Mouse (Mus musculus) layer of hippocampus, adult 11-12 months (tissue): ENCODE measurements around the gene Rhbdf2.

Source experiments
- DNase-seq: peaks from one replicate; pipeline ENCODE4 v3.0.0; 2022; ENCODE audit warnings: low spot score

The Rhbdf2 gene

DNA sequence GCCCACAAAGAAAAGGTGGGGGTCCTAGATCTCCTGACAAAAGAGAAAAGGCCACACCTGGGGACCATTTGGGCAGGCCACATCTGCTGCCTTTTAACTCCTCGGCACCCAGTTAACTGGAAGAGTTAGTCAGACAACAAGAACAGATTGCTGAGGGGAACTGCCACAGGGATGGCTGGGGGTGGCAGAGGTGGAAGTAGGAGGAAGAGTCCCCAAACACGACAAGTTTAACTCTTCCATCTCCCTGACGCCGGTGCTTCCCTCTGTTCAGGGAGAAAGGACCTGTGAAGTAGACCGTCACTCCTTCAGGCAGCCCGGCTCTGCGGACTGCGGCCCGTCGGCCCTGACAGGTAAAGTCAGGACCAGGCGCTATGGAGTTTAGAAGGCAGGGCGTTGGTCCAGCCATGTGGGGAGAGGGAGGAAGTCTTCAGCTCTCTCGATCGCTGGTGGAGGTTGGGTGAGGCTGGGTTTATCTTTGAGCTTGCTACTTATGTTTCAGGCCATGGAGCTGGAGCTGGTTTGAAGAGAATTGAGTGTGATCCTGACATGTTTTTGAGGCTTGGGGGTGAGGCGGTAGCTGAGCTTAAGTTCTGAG lies 32.3 kb upstream of the Rhbdf2 start:
- no peak for DNase-seq

DNA sequence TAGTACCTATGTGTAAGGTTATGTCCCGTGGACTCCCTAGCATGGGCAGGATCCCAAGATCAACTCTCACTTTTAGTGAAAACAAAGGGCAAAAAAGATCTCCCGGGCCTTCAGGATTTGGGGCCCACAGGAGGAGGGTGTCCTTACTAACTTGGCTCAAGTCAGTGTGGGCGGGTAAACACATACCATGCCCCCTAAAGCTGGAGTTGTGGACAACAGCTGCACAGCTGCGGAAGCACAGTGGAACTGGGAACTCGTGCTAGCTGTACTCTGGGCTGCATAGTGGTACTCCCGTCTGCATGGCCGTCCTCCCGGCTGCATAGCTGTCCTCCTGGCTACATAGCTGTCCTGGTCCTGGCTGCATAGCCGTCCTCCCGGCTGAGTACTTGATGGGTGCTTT lies 31.4 kb upstream of the Rhbdf2 start:
- no peak for DNase-seq

DNA sequence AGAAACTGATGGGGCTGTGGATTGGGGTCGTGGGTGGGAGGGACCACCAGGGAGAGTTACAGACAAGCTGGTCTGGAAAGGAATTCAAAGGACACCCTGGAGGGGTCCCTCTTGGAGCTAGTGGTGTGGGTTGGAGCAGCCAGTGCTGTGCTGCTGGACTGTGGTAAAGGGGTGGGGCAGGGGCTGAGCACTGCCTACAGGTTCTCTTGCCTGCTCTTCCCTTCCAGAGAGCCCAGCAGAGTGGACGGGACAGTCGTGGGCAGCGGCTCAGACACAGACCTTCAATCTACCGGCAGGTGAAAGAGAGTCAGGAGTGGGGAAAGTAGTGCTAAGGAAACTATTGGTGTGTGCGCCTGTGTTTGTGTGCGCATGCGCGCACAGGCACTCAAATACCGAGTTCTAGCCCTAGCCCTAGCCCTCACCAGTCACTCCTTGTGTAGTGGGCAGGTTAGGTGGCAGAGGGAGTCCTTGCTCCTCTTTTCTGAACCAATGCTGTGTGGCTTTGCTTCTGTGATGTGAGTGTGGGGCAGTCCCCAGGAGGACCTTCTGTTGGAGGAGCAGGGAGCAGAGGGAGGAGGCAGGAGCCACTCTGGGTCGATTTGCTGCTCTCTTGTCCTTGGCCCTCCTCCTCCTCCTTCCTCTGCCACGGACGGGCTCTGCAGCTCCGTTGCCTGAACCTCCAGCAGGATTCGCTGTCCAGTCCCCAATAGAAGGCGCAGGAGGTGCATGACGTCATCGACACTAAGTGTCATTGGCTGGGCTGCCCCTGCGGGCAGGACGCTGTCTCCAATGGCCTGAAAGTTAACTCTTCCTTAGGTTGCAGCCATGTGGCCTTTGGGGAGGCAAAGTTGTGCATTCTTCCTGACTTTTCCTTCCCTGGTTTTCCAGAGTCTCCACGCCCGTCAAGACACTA lies 30.7 kb upstream of the Rhbdf2 start:
- DNase-seq, result peak; percentile 91

DNA sequence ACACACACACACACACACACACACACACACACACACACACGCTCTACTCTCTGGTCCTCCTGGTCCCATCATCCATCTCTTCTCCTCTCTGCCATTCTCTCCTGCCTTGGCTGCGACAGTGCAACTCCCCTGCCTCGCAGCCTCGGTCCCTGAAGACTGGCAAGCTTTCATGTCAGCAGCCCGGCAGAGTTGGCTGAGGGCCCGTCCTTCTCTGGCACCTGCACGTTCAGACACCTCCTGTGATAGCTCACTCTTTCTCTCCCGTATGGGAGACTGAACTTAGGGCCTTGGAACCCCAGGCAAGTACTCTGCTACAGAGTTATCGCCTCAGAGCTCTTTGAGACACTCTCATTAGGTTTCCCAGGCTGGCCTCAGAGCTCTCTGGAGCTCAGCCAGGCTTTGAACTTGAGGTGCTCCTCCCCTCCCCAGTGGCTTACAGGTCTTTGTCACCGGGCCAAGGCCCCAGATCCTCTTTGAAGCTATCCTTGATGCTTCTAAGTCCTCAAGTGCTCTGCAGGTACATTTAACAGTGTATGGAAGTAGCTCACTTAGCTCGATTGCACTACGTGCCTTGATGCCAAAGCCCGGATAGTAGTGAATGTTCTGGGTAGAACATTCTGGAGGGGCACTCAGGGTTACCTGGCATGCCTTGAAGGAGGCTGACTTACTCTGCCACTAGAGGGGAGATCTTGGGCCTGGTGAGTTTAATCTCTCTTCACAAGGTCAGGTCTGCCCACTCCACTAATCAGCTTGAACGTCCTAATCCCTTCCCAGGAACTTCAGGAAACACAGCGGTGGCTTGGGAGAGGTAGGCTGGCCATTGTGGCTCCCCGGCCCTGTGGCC lies 29.8 kb upstream of the Rhbdf2 start:
- DNase-seq, result no peak

DNA sequence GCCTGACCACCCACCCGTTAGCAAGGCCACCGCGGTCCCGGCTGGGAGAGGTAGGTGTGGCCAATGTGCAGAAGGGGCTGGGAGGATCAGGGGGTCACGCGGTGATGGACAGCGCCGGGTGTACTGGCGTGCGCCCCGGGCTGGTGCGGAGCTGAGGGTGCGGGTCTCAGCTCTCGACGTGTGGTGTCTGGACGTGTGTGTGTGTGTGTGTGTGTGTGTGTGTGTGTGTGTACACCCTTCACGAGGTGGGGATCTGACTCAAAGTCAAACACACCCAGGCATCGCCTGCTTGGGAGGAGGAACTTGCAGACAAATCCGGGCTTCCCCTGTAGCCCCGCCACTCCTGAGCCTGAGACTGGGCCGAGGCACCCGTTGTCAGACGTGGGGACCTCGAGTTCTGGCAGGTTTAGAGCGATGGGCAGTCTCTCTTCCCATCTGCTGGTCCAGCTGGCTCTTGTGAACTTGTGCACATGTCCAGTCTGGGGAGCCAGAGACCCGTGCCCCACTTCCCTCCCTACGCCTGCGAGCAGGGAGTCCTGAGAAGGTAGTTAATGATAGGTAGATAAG lies 27.5 kb upstream of the Rhbdf2 start, which contains the start of gene Cygb:
Cygb (minus strand) TSS at position 59 of the 567 bp plus-strand sequence.
- no peak for DNase-seq

DNA sequence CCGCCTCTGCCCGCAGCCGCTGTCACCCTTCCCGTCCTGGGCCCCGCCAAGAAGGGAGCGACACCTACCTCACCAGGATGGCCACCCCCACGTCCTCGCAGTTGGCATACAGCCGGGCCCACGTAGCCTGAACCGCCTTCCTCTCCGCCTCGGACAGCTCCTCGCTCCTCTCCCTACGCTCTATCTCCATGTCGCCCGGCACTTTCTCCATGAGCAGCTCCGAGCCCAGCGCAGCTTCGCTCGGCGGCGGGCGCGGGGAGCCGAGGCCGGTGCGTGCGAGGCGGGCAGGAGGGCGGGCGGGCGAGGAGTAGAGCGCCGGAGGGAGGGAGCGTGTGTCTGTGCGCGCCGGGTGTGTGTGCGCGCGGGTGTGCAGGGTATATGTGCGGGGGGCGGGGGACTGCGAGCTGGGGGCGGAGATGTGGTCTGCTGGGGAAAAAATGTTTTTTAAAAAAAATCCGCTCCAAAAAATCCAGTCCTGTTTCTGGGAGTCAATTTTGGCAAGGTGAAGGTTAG lies 26.9 kb upstream of the Rhbdf2 start:
- peak; percentile 43 for DNase-seq

DNA sequence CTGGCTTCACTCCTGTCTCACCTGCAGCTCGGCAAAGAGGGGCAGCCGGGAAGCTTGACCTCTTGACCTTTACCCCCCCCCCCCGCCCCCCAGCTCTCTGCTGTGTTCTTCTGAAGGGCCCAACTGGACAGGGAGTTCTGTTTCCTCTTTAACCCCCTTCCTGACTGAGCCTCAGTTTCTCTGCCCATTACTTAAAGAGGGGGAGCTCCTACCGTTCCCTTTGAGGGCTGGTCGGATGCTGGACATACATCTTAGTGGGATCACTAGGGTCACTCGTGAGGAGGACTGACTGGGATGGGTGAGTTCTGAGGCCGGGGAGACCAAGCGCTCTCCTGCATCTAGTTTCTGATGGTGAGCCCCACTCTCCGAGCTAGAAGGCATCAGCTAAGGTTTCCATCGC lies 26.4 kb upstream of the Rhbdf2 start, which contains the start of gene Prcd:
Prcd (plus strand) TSS at position 301 of the 400 bp plus-strand sequence.
- DNase-seq, result no peak

DNA sequence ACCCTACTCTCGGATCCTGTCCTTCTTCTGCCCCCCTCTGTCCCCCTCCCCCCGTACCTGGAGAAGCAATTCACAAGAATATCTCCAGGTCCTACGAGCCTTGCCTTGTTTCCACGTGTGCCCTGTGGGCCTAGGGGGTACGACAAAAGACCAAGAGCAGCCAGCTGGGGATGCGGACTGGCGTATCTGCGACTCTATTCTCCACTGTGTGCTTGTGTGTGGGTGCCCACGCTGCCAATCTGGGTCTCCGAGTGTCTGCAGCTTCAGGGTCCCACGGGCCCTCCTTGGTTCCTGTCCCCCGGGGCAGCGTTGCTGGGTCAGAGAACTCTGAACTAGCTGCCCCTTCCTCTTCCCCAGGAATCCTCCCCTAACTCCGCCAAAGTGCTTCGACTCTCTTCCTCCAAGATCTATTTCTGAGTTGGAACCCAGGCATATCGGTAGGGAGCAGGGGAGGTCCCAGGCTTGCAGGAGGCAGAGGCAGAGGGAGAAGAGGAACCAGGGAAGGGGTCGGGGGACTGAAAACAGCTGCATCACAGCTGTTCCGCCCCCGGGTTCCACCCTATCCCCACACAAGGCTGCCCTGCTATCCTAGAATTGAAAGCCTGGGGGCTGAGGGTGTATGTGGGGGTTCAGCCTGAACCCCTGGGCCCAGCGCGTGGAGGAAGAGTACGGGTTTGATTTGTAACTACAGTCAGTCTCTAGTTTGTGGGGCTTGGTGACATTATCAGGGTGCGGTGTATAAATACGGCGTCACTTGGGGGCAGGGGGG lies 25.7 kb upstream of the Rhbdf2 start:
- DNase-seq, result no peak

DNA sequence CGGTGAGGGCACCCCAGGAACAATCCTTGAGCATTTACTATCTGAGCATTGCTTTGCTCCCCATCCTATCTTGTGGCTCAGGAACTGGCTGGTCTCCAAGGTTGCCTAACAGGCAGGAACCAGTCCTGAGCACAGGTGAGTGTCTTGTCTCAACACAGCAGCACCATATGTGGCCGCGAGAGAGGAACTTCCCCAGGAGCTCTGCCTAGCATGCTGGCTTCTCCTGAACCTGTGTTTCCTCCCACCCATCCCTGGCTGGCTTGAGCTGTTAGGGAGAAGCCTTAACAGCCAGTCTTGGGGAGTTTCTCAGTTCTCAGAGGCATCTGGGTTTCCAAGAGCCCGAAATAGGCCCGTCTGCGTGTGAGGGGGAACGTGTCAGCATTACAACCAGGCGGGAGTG lies 24.5 kb upstream of the Rhbdf2 start:
- no peak for DNase-seq

DNA sequence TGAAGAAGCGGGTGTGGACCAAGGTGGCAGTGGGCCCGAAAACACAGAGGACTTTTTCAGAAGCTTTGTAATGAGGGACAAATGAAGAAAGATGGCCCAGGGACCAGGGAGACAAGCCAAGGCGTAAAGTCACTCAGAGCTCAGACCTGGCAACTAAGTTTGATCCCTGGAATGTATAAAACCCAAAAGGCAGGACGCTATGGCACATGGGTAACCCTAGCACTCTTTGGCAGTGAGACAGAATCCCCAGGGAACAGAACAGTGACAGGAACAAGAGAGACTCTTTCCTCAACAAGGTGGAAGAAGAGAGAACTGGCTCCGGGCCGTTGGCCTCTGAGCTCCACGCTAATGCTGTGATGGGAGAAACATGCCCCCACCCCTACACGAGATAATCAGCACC lies 24.0 kb upstream of the Rhbdf2 start:
- no peak for DNase-seq

DNA sequence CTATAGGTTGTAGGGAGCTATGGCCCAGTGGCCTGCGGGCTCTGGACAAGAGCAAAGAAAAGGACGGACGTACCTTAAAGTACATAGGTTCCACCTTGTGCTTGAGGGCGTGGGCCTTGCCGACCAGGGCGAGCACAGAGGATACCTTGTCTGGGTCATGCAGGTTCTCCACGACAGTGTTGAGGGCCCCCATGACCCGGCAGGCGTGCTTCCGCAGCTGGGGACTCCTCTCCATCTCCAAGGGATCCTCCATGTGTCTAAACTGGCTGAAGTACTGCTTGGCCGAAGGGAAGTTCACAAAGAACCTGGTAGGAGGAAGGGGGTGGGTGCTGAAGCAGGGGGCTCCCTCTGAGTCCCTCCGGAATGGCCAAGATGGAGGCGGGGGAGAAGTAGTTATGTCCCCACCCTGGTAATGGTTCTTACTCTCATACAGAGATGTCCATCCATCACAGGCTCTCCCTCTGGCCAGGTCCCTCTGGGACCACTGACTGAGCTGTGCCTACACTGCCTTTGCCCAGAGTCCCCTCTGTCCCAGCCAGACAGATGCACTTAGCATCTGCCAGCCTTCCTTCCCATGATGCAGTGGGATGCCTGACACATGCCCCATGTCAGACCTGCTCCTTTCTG lies 23.0 kb upstream of the Rhbdf2 start:
- no peak for DNase-seq

DNA sequence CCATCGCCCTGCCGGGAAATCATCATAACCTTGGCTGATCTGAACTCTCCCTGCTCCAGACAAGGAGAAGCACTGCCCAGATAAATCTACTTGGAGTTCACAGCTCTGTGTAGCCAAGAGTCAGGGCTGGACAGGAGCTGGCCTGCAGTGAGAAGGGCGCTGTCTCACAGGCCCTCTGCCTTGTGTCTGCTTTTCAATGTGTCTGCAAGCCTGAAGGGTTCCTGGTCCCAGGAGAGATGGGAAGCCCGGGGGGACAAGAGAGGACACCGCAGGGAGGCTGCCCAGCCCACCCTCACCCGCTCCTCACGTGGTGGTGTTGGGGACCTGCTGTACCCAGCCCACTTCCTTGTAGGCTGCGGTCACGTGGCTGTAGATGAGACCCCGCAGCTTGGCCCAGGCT lies 22.2 kb upstream of the Rhbdf2 start:
- DNase-seq, result no peak

DNA sequence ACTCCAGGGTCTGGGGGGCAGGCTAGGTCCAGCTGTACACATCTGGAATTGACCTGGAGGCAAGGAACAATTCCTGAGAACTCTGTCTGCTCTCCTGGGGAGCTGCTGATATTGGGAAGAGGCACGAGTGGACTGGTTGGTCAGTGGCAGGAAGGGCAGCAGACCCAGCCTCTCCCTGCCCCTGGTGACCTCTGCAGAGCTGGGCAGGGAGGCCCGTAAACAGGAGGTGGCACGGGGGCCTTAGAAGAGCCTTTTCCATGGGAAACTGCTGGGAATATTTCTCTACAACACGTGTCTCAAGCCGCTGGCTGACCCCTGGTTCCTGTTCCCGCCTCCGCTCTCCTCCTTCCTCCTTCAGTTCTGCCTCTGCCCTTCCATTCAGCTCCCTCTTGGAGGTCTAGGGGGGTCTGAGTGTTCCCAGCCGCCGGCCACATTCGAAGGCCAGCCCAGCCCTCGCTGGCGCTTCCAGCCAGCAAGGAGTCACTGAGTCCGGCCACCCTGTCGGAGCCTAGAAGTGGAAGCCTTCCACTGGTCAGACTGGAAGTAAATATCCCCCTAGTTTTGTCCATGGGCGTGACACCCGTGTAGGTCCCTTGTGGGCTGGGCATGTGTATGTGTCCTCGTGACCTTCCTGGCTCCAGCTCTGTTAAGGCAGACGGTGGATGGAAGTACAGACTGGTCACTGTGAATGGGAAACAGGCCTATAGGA lies 21.5 kb upstream of the Rhbdf2 start:
- no peak for DNase-seq

DNA sequence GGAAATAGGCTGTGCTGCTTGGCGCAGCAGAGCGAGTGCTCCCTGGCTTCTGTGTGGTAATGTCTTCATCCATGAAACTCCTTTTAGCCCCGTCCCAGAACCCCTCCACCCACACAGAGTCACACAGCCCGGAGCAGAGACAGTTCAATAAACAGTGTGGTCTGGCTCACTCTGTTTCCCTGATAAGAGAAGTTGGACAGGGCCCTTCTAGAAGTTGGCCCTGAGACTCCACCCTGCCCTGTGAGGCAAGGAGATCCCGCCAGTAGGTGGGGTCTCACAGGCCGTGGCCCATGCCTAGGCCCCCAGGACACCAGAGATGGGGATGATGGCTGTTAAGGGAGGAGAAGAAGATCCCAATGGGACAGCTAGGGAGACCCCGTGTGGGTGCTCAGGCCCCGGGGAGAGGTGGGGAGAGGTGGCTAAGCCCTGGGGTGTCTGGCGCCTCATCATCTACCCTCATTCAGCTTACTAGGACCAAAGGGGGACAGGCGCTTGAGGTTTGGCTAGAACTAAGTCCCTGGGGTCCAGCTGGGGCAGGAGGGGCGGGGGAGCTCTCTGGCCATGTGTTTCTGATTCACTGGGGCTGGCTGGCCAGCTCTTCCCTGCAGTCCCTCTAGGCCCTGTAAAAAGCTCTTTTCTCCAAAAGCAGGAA lies 20.6 kb upstream of the Rhbdf2 start:
- DNase-seq, result no peak

DNA sequence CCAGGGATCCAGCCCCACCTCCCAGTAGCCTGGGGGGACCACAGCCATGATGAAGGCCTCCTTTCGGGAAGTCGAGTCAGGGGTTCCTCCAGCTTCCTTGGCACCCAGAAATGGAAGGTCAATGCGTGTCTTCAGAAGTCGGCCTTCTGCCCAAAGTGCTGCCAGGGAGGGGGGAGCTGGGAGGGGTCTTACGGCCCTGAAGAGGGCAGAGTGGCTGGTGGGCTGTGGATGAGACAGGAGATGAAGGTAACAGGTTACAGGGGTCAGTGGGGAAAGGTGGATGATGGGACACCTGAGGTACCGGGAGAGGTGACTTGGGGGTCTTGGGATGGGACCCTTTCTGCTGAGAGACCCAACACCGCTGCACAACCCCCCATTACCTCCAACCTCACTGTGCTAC lies 20.0 kb upstream of the Rhbdf2 start:
- DNase-seq, result no peak

DNA sequence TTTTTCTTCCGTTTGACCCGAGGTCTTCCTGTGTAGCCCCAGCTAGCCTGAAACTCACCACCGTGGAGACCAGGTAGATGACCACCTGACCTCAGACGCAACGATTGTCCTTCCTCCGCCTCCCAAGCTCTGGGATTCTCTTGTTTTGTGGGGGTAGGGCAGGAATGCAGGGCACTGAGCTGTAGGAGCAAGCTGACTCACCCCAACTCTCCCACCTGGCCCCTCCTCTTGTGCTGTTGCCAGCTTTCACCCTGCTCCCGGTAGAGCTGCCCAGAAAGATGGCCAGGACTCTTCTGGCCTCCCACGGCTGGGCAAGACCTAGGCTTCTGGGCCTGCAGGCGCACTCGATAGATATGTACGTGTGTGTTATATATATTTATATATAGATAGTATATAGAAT lies 19.3 kb upstream of the Rhbdf2 start:
- no peak for DNase-seq

DNA sequence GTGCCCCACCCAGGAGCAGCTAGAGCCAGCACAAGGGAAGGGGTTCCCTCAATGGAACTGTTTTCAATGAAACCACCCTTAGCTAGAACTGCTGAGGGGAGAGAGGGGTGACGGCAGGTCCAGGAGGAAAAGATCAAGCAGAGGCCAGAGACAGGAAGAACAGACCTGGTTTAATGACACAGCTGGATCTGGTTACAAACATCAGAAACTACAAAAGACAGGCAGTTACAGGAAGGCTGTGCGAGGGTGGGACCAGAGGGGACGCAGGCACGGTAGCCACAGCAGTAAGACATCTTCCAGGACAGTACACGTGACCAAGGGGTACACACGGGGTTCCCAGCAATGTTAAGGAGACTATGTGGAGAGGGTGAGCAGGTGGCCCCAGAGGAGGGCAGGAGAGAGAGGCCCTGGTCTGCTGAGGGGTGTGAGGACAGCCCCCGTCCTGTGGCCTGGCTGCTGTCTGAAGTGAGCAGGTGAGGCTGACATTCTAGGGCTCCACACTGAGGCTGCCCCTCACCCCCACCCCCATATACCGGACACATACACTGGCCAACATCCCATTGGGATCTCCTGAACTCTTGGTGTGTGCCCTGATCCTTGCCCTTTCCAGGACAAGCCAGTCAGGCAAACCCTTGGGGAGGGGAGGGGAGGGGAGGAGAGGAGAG lies 18.8 kb upstream of the Rhbdf2 start:
- DNase-seq, result no peak

DNA sequence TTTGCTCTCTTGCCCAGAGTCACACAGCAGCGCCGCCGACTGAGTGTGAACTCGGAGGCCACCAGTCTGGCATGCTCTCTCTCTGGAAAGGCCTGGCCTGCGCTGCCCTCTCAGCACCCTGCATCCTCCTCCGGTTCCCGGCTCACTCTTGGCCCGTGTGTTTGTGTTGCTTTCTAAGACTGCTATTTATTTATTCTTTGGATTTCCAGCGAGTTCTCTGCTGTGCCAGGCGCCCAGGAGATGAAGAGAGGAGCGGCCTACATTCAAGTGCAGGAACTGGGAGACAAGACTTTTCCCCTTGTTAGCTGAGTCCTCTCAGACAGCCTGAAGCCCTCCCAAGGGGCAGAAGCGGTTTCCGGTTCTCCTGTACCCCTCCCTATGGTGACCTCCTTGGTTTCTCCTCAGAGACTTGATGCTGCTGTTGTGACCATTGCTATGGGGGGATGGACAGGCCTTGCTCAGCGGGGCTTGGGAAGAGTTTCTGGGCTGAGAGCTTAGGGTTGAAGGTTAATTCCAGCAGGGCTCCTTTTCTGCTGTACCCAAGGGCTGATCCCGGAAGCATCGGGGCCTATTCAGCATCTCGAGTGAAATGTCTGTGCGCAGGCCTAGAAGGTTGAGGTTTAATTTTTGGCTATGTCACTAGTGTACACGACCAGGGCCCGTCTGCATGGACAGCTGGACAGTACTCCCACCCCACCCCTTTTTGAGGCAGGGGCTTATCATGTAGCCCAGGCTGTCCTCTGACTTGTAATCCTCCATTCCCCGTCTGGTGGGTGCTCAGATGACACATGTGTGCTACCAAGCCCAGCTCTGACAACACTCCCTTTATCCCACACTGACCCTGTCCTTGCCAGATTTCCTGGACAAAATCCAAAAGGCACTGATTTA lies 17.6 kb upstream of the Rhbdf2 start:
- DNase-seq, result no peak
